Mouse (Mus musculus): ENCODE data around the gene Slc25a34.

Gene Slc25a34

DNA sequence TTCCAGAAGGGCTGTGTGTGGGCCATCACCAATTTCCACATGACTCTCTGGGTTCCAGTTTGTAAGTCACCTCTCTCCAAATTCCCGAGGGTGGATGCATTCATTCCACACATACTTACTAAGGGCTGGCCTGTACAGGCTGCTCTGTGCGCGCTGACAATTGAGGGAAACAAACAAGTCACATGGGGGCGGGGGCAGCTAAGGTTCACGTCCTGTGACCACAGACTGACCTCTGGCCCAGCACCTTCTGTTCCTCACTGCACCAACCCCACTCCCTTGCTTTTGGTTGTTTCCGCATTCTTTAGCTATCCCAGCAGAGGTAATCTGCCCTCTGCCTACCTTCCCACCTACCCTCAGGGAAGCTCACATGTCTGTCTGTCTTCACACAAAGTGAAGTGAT lies 53.6 kb downstream of the Slc25a34 start:
- peaks cover 81% of the 10 kb centered on the region for H3K4me1 ChIP-seq (replicated peaks; ENCODE audit: low read depth, low read length)
- H3K9me3 ChIP-seq (ENCODE audit: low read length): no peaks in the 10 kb centered on the region
- TF ChIP-seq NANOG (IDR thresholded peaks at IDR 0.05; ENCODE audit: borderline replicate concordance, low read length) (no peak; the same call in 1 of the 2 replicates), POU5F1 (IDR thresholded peaks at IDR 0.05; ENCODE audit: borderline replicate concordance, low read length) (no peak), CTCF (conservative IDR thresholded peaks at IDR 0.05; ENCODE audit: low read length) (no peak)
- H3K4me3 ChIP-seq (replicated peaks; ENCODE audit: low read length): peak overlapping the region; percentile 52
- no peaks in the 10 kb centered on the region for H3K27me3 ChIP-seq (ENCODE audit: insufficient read depth, low read length)
- peaks cover 13% of the 10 kb centered on the region for H3K36me3 ChIP-seq (ENCODE audit: insufficient read depth, low read length)

- Histone ChIP-seq H3K4me3 (replicated peaks; ENCODE audit: low read length) (no peak overlapping the region), H3K36me3 (ENCODE audit: insufficient read depth, low read length) (peaks cover 13% of the 10 kb centered on the region), H3K27me3 (ENCODE audit: insufficient read depth, low read length) (no peaks in the 10 kb centered on the region), H3K4me1 (replicated peaks; ENCODE audit: low read depth, low read length) (peaks cover 77% of the 10 kb centered on the region), H3K9me3 (ENCODE audit: low read length) (no peaks in the 10 kb centered on the region)
- TF ChIP-seq NANOG (IDR thresholded peaks at IDR 0.05; ENCODE audit: borderline replicate concordance, low read length) (no peak), POU5F1 (IDR thresholded peaks at IDR 0.05; ENCODE audit: borderline replicate concordance, low read length) (no peak), CTCF (conservative IDR thresholded peaks at IDR 0.05; ENCODE audit: low read length) (no peak)
Observed at GRCm38 (mm10) chr4:141568966-141569365, 54.7 kb downstream of the Slc25a34 start.

Measured in E14TG2a.4 (cell line).